Mouse (Mus musculus) lung, embryonic 16.5 days (tissue): ENCODE measurements around the gene Ggt6. TPM values are rescaled to one million over a fixed set of nuclear protein-coding genes. Genes with fewer than 3 reads are reported as not detected.
A peak's percentile ranks its signal among the peaks of the same experiment; 100 is the strongest.

Source experiments
- ATAC-seq: fragments of 200-750 bp; cut with Nextera tagmentation; 2 replicates; pipeline ENCODE4 v1.8.0; 2017; ENCODE audit warnings: low read depth, mild to moderate bottlenecking, moderate library complexity
- H3K27ac ChIP-seq: fragments of 300-500 bp; sonication (generic); 2 replicates; pipeline ENCODE4 v1.5.1; 2014; ENCODE audit warnings: mild to moderate bottlenecking, control low read depth, low read length
- H3K27me3 ChIP-seq: fragments of 300-500 bp; sonication (generic); 2 replicates; pipeline ENCODE4 v1.6.1; 2014; ENCODE audit warnings: low read depth, low read length, mixed read lengths; ENCODE audit not compliant: control insufficient read depth, insufficient read depth
- H3K36me3 ChIP-seq: fragments of 300-500 bp; sonication (generic); 2 replicates; pipeline ENCODE4 v1.6.1; 2014; ENCODE audit warnings: low read length; ENCODE audit not compliant: control insufficient read depth, insufficient read depth
- H3K4me1 ChIP-seq: fragments of 300-500 bp; sonication (generic); replicated peaks from 2 replicates; pipeline ENCODE4 v1.6.1; 2014; ENCODE audit warnings: low read length, mixed read lengths; ENCODE audit not compliant: control insufficient read depth, insufficient read depth
- H3K4me2 ChIP-seq: fragments of 300-500 bp; sonication (generic); 2 replicates; pipeline ENCODE4 v1.6.1; 2014; ENCODE audit warnings: low read depth, low read length, control low read depth
- H3K4me3 ChIP-seq: fragments of 300-500 bp; sonication (generic); 2 replicates; pipeline ENCODE4 v1.5.1; 2014; ENCODE audit warnings: mild to moderate bottlenecking, low read length, control low read depth
- H3K9ac ChIP-seq: fragments of 300-500 bp; sonication (generic); 2 replicates; pipeline ENCODE4 v1.6.1; 2014; ENCODE audit warnings: low read length, control low read depth
- H3K9me3 ChIP-seq: fragments of 300-500 bp; sonication (generic); 2 replicates; pipeline ENCODE4 v1.6.1; 2016; ENCODE audit warnings: low read length; ENCODE audit not compliant: control insufficient read depth
- WGBS: fragments of 180-500 bp; shearing (Covaris S2); extraction: QIAGEN DNeasy Blood & Tissue Kit; methylation state at CpG from one replicate; pipeline ENCODE4 v1.1.7; 2014; 5-methylcytosine and 5-hydroxymethylcytosine counted together
- microRNA-seq: library from miRNA; unstranded; fragments of <30 nt; microRNA quantifications from one replicate; pipeline ENCODE4, GENCODE M21; 2016
- polyA plus RNA-seq: library from polyadenylated mRNA; unstranded; fragments of >200 nt; fragmentation: Nextera tagmentation; extraction: Ambion mirVana; gene quantifications from 2 replicates; pipeline ENCODE4 v1.2.1, GENCODE M21; 2015

The Ggt6 gene
- polyA plus RNA-seq, 1 experiment from 2014 or later: not detected

GRCm38 (mm10) chr11:72487171-72487570, 51.8 kb downstream of the Ggt6 start:
- Histone ChIP-seq H3K4me1 (peaks cover 40% of the 10 kb centered on the region), H3K36me3 (no peaks in the 10 kb centered on the region), H3K27ac (peak overlapping the region; percentile 38; the same call in 1 of the 2 replicates), H3K9me3 (no peaks in the 10 kb centered on the region), H3K9ac (no peak overlapping the region), H3K4me3 (no peak overlapping the region), H3K4me2 (peak overlapping the region; percentile 97), H3K27me3 (peaks cover 13% of the 10 kb centered on the region)
- WGBS: 40% methylated on average over 5 of the region's 5 CpGs
- no peak for ATAC-seq

- 75% methylated on average over 2 of the region's 2 CpGs for WGBS
- Histone ChIP-seq H3K9me3 (no peaks in the 10 kb centered on the region), H3K36me3 (no peaks in the 10 kb centered on the region), H3K27me3 (peaks cover 13% of the 10 kb centered on the region), H3K4me2 (peak overlapping the region; percentile 97), H3K4me3 (peak overlapping the region; percentile 63), H3K27ac (peak overlapping the region; percentile 38), H3K4me1 (peaks cover 40% of the 10 kb centered on the region), H3K9ac (0 out of 2 replicates have a peak overlapping the region, but pooled peaks have one; percentile 21)
- ATAC-seq: no peak
Observed at GRCm38 (mm10) chr11:72487739-72488138, 52.4 kb downstream of the Ggt6 start.

Small RNA genes lying within 50 kb of the gene (microRNA-seq; reads per million reads assigned to microRNA genes)
- gene Mir6338: not detected

Other genes starting within 250 kb of the Ggt6 start
- 0.11 and 0.16 TPM in 2 replicates for gene Gm43951, start 228.7 kb upstream of the Ggt6 start, polyA plus RNA-seq
- gene 4933427D14Rik, start 228.1 kb upstream of the Ggt6 start, polyA plus RNA-seq: 16.1 and 17.0 TPM in 2 replicates
- gene Txndc17, start 228.0 kb upstream of the Ggt6 start, polyA plus RNA-seq: 178 TPM in 2 replicates
- gene Med31, start 219.9 kb upstream of the Ggt6 start, polyA plus RNA-seq: 48.1 and 51.4 TPM in 2 replicates
- 0.35 TPM in 1 of 2 replicates, not detected in the other for gene Slc13a5, start 168.3 kb upstream of the Ggt6 start, polyA plus RNA-seq
- gene Xaf1, start 133.9 kb upstream of the Ggt6 start, polyA plus RNA-seq: 7.3 and 7.4 TPM in 2 replicates
- gene Fbxo39, start 121.1 kb upstream of the Ggt6 start, polyA plus RNA-seq: not detected in 2 replicates
- gene Tekt1, start 73.1 kb upstream of the Ggt6 start, polyA plus RNA-seq: 17.8 and 22.4 TPM in 2 replicates
- gene Smtnl2, start 23.8 kb upstream of the Ggt6 start, polyA plus RNA-seq: 133 and 136 TPM in 2 replicates
- gene Mybbp1a, start 5.8 kb downstream of the Ggt6 start, polyA plus RNA-seq: 106 and 126 TPM in 2 replicates
- 3.1 and 3.2 TPM in 2 replicates for gene Spns2, start 54.4 kb downstream of the Ggt6 start, polyA plus RNA-seq
- 0.09 and 0.25 TPM in 2 replicates for gene Spns3, start 115.0 kb downstream of the Ggt6 start, polyA plus RNA-seq
- gene Ube2g1, start 171.8 kb downstream of the Ggt6 start, polyA plus RNA-seq: 58.3 and 67.2 TPM in 2 replicates